Mouse (Mus musculus) kidney, adult 2 months (tissue): ENCODE measurements around the gene Chrne.

Experiments
- CTCF ChIP-seq: fragments of 200-500 bp; conservative IDR thresholded peaks from 2 replicates; pipeline ENCODE4 v1.5.1; 2011; ENCODE audit warnings: low read depth, mild to moderate bottlenecking, control low read depth, low read length, moderate library complexity, mixed read lengths; ENCODE audit not compliant: insufficient read depth, insufficient read length
- POLR2A ChIP-seq: fragments of 200-500 bp; IDR thresholded peaks from one replicate; pipeline ENCODE4 v1.6.1; 2011; ENCODE audit warnings: low read depth, low read length, control low read depth

DNA sequence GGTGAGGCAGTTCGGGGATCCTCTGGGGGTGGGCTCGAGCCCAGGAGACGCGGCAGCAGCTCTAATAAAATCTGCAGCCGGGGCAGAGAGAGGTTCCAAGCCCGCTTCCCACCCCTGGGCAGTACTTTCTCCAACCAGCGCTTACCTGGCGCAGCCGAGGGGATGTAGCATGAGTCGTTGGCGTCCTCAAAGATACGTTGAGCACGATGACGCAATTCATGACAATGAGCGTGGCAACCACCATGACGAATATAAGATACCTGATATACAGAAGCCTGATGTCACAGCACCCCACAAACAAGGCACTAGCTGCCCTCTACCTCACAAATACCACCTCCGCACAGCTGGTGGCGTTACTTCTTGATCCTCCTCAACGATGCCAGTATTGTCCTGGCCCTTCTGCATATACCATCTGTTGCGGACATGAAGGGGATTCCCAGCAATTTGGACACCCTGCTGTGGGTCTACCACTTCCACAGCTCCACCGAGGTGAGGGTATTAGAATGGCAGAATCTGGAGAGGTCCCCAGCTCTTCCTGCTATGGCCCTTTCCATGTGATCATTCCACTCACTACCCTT lies 3.4 kb downstream of the Chrne start, which contains the start of gene 4930544D05Rik:
- TF ChIP-seq CTCF (no peak), POLR2A (no peak)
